Mouse (Mus musculus) T-helper 2 cell (primary cell): ENCODE measurements at regions not wholly inside any gene's neighbourhood (a gene's known extent, or its start where the extent isn't known, plus 50 kb on each side); places are given as distances from the start of the nearest gene placed in this dataset.

Source experiments
- in situ Hi-C: fragments of 300-600 bp; cut with MboI, MseI; formaldehyde crosslinking; loops from one replicate; pipeline ENCODE4 v1.15.1; 2025; ENCODE audit warnings: high pct_unique_total_duplicates

DNA sequence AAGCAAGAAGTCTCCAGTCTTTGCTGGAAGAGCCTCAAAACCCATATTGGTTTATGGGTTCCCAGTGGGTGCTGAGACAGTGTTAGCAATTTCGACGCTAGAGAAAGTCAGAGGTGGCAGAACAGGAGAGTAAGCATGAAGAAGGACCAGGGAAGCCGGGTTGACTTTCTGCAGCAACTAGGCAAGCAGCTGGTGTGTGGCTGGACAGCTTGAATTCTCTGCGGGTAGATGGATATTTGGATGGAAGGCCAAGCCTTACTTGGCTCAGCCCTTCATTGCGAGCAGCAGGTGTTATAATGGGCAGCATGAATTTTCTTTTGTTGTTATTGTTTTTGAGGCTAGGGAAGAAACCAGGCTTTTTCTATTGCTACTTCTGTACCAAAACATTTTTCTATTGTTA lies 362.7 kb upstream of the Satb1 start:
- in situ Hi-C loops: no loop called here

DNA sequence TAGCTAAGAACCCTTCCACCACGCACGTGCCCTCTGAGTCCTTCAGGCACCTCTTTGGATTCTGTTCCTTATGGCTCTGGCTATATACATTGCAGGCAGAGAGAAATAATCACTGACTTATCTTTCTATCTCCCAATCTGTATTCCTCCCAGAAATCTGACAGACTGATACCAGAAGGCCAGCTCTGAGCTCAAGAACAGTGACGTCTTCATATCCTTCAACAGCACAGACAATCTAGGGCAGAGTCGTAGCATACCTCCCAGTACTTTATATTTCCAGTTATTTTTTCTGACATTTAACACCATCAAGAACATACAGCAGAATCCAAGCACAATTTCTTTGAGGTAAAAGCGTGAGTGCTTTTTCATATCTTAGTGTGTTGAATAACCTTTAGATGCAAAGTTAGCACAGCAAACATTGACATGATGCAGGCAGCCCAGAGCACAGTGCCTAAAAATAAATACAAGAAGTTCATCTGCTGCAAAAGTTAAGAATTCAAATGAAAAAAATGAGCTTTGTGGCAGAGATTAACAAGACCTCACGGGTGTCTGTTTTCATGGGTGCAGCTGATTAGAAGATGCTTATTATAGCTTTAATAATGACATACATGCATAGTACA lies 358.1 kb upstream of the Satb1 start:
- in situ Hi-C loops: no loop called here

DNA sequence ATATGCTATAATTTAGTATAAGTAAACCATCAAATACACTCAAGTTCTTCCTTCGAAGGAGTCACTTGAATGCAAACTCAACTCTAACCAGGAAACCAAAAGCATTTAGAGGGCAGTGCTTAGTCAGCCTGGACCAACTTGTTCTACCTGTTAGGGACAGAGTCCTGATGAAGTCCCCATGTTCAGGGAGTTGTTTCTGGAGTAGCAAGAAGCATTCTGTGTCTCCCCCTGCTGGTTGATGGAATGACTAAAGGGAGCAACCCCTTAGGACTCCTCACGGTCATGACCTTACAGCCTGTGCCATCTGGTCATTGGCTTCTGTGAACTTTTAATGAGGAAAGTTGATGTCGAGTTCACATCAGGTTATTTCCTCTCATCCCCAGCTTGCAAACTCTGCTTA lies 349.6 kb upstream of the Satb1 start:
- in situ Hi-C loops: no loop called here

DNA sequence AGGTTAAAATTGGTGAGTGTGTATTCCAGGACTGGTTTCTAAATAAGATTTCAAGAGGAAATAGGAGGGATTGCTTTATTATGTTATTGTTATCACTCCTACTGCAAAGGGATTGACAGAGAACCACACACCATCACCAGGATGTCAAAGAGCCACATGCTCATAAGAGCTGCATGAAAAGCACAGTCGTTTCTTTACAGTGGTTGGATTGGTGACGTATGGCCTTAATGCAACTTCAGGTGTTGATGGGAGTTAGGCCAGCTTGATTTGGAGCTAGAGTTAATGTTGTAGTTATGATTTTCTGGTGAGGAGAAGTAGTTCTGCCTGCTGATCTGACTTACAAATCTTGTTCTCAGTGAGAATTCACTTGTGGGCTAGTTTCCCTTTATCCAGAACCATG lies 344.9 kb upstream of the Satb1 start:
- in situ Hi-C loops: no loop called here

DNA sequence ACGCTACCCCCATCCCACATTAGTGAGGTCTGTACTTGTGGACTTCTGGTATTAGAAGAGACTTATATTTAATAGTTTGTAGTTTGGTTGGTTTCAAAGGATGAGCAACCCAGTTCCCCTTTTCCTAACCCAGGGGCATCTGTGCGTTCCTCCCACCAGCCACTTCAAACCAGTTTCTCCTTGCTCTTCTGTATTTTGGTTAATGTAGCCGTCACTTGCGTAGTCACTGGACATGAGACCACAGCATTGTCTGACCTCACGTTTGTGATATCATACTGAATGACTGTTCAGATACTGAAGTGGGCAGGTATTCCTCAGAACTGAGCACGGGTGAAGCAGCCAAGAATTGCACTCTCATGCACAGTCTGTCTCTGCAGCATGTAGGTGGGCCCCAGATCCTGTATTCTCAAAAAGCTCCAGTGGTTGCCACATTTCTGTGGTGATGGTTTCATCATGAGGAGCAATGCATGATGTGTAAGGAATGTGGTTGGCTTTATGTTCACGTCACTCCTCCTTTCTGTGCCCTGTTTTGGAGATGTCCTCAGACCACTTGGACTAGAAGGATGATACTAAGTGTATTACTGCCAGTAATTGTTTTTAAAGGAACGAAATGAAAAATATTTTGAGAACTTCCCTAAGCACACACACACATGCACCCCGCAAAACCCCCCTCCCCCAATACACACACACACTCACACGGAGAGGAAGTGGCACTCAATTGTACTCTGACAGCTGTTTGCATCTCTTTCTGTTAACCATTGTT lies 335.2 kb upstream of the Satb1 start:
- in situ Hi-C loops: loop anchor here (25.0 kb wide), 1 partner anchor 294 kb away; no protein-coding TSS in a partner anchor

DNA sequence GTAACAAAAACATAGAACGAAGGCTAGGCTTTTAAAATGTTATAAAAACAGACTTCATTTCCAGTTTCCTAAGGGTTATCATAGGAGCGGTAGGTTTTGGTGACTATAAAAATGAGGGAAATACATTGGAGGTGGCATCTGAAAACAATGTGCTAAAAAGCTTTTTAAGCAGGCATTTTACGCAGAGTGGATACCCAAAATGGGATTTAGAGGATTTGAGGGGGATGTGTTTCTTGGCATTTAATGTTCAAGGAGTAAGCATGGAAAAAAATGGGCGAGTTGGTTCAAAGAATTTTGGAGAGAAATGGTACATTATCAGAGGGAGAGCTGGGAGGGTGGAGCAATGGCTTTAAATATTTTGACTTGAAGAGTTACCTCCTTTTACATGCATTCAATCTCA lies 334.6 kb upstream of the Satb1 start:
- in situ Hi-C loops: loop anchor here (25.0 kb wide), 1 partner anchor 295 kb away; no protein-coding TSS in a partner anchor

DNA sequence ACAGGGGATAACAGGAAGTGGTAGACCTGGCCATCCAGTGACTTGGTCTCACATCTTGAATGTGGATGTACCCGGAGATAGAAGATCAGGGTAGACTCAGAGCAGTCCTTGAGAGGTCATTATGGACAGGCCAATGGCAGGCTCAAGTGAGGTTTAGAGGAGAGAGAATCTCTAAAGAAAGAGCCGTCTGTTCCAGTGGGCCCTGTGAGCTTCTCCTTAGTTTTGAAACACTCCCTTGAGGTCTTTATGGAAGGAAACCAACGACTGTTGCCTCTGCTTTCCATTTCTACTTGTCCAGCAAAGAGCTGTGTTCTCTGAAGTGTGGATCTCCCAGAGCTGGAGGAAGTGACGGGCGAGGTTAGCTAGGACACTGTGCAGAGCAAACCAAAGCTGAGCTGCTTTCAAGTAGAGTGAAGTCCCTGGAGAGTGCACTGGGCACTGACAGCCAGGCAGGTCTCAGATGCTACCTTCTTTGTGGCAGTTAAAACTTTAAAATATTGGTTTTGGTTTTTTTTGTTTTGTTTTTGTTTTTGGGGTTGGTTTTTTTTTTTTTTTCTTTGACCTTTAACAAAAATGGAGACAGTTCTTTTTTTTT lies 332.9 kb upstream of the Satb1 start:
- in situ Hi-C loops: loop anchor here (25.0 kb wide), 1 partner anchor 296 kb away; no protein-coding TSS in a partner anchor

DNA sequence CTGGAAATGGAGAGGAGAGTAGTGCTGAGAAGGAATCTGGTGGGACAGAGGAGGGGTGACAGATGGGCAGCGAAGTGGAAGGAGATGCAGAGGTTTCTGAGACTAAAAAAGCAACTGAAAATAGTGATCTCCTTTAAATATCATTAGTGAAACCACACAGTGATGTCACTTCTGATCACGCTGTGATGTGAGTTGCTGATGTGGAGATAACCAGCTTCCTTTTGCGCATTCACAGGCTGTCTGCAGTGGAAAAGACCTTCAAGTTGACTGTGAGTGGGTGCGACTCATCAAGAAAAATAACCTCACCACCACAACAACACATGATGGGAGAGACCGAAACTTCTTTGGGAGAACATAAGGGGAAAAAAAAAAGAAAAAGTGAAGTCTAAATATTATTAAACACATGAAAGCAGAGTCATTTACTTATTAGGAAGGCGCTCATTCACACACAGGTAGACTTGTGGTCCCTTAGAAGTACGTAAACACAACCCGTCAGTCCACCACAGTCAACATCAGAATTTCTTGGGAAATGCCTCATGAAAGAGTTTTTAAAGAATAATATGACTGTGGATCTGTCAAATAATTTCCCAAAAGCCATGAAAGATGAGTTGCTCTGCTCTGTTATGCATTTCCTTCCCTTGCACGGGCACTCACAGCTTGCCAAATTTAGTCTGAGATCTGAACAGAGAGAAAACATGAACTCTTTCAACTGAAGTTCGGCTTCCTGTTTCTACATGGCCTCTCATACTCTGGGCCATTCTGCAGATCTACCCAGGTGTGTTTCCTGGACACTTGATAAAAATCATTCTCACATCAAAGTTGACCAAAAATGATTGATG lies 329.7 kb upstream of the Satb1 start:
- in situ Hi-C loops: loop anchor here (25.0 kb wide), 1 partner anchor 300 kb away; no protein-coding TSS in a partner anchor

DNA sequence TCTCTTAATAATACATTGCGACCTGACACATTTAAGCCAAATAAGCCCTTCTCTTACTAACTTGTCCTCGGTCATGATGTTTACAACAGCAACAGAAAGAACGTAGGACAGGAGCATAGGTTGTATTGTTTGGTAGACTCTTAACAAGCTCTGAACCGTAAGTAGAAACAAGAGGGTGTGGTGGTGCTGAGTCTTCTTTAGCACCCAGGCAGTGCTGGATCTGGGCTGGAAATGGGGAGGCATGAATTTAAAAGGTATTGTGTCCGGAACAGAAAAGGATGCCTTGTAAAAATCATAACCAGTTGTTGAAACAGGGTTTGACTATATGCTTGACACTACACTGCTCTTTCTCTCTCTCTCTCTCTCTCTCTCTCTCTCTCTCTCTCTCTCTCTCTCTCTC lies 317.4 kb upstream of the Satb1 start:
- in situ Hi-C loops: loop anchor here (5.0 to 25.0 kb wide), 3 partner anchors 78 to 313 kb away; no protein-coding TSS in a partner anchor

DNA sequence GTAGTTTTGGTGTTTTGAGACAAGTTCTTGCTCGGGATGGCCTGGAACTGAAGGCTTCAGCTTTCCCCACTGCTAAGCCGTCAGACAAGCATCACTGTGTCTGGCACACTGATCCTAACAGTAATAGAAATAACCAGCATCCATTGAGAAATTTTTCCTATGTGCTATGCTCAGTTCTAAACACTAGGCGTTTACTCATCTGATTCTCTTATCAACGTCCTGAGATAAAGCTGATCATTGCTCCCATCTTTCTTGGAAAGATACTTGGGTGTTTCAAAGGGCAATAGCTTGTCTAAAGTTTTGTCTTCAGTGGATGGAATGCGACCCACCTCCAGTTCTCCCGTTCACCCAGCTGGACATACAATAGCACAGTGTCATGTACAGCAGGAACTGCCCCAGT lies 316.7 kb upstream of the Satb1 start:
- in situ Hi-C loops: loop anchor here (5.0 to 25.0 kb wide), 4 partner anchors 78 to 1437 kb away; no protein-coding TSS in a partner anchor

DNA sequence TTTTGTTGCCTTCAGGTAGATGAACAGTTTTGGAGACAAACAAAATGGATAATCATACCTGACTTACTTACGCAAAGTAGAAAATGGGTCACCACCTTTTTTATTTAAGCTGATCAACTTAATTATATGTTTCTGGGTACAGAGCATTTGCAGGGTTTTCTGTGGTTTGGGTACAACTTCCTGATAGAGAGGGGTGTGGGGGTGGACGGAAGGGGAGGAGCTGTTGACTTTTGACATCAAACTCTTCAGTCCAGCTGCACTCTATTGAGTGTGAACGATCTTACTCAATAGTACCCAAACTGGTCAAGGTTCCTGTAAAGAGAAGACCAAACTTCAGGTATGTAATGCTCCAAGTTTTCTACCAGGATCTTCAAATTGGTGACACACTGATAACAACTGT lies 316.0 kb upstream of the Satb1 start:
- in situ Hi-C loops: loop anchor here (25.0 kb wide), 1 partner anchor 1438 kb away; no protein-coding TSS in a partner anchor

DNA sequence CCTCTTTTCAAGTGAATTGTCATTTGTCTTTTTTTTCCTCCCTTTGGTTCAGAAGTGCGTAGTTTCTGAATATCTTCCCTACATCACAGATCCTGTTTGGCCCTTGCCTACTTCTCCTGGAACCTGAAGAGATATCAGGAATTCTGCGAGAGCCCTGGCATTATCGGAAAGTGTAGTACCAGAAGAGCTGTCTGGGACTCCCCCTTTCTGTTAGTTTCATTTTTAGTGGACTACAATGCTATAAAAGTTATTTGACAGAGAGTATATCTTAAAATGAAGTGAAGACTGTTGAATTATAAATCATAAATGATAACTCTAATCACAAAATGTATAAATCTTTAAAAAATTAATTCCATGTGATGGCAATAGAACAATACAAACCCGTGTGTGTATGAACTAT lies 270.8 kb upstream of the Satb1 start:
- in situ Hi-C loops: no loop called here

DNA sequence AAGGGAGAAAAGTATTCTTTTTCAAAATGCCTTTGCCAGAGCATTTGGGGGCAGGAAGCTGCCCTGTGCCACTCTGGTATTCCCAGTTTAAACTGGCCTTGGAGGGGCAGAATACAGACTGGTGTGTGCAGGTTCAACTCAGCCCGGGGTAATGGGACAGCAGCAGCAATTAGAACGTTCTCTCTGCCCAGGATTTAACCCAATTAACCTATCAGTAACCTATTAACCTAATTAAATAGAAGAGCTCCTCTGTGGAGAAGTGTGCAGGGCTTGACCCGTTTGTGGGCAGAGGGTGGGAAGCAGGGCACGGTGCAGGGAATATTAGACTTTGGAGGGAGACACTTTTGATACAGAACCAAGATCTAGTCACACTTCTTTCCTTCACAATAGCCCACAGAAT lies 252.7 kb upstream of the Satb1 start:
- in situ Hi-C loops: no loop called here

DNA sequence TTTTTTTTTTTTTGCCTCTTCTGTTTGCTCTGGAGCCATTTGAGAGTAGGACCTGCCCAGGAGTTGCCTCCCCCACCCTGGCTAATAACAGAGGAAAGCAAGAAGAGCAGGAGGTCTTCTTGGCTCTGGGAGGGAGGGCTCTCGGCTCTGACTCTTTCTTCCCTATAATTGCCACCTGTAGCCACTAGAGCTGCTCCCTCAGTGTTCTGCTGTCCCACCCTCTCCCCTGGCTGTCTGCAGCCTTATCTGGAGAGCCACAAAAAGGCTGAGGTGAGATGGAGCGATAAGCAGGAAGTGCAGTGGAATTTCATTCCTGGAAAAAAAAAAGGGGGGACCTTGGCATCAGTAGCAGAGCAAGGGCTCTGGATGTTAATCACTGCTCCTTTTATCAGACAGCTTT lies 251.4 kb upstream of the Satb1 start:
- in situ Hi-C loops: no loop called here

DNA sequence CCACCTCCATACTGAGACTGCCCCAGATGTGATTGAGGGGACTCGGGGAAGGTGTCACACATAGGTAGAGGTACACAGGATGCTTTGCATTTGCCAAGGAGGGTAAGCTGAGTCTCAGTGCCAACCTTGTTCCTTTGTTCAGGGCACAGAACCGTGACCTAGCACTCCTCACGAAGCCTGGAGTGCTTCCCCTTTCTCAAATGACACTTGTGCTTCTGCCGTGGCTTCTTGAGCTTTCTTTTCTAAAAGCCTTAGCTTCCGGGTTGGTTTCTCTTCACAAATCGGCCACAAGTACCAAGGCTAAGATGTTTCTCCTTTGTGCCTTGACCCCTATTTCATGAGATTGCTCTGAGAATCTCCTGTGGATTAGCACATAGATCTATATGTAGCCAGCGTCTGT lies 246.2 kb upstream of the Satb1 start:
- in situ Hi-C loops: no loop called here

DNA sequence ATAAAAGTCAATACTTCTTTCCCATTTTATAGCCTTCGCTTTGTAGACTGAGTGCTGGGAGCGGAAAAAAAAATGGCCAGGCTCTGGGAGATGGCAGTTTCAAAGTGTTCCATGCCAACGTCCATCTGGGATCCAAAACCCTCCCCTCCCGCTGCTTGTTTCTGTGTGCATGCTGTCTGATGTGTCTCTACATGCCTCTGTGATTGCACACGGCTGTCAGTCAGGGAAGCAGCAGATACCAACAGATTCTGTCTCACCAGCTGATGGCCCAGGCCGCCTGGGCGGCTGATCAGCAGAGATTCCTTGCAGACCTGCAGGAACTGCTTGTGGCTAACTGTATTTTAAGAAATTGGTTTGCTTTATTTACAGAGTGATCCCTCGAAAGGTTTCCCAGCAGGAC lies 245.4 kb upstream of the Satb1 start:
- in situ Hi-C loops: no loop called here

DNA sequence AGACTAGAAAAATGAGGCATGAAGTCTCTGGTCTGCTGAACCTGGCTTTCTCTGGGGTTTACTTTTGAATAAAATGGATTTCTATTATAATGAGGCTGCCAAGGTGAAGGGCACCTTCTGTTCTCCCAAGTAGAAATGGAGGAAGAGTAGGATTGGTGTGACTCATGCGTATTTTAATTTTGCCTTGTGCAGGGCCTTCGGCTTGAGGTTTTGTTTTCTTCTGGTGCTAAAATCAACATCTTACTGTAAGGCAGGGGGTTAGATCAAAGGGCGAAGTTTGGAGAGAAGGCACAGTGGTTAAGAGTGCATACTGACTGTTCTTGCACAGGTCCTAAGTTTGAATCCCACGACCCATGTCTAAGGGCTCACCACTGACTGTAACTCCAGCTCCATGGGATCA lies 244.9 kb upstream of the Satb1 start:
- in situ Hi-C loops: no loop called here

DNA sequence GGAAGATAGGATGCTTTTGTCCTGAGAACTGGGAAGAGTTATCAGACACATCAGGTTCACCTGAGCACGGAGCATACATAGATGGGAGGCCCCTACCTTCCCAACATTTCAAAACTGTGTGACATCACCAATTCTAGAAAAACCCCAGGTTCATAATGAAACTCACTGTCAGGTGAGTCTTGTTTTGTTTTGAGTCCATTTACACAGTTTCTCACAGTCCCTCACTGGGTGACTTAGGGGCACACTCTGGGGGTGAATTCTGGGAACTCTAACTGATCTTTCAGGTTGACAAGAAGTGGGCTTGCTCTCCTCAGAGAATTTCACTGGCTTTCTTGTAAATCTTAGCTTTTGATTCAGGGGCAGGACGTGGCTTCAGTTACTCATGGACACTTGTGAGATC lies 243.7 kb upstream of the Satb1 start:
- in situ Hi-C loops: no loop called here

DNA sequence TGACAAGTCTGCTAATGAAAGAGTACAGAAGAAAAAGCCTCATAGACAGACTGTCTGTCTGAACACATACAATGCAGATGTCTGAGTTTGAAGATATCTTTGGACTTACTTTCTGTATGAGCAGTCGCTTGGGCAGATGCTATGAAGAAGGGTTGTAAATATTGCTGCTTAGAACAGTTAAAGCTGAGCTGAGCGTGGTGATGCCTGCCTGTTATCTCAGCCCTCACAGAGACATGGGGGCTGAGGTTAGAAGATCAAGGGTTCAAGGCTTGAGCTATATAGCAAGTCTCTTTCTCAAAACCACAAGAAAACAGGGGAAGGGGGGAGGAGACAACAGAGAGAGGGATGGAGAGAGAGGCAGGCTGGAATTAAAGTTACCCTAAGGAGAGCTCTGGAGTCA lies 234.6 kb upstream of the Satb1 start:
- in situ Hi-C loops: loop anchor here (10.0 kb wide), 1 partner anchor 273 kb away; no protein-coding TSS in a partner anchor

DNA sequence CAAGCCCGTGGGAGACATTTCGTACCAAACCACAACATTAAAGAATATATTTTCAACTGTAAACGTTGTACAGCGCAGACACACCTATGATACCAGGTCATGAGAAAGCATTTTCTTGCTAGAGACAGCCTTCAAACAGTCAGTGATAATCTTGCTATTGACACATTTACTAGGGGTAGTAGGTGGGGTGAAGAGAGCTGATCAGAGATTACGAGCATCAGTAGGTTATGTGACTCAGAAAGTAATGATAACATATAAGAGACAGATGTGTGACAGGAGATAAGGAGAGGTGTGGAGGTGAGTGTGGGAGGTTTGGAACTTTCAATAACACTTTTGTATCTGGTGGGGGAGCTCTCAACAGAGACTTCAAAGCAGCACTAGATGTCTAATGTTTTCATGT lies 231.5 kb upstream of the Satb1 start:
- in situ Hi-C loops: loop anchor here (10.0 kb wide), 1 partner anchor 270 kb away; no protein-coding TSS in a partner anchor

DNA sequence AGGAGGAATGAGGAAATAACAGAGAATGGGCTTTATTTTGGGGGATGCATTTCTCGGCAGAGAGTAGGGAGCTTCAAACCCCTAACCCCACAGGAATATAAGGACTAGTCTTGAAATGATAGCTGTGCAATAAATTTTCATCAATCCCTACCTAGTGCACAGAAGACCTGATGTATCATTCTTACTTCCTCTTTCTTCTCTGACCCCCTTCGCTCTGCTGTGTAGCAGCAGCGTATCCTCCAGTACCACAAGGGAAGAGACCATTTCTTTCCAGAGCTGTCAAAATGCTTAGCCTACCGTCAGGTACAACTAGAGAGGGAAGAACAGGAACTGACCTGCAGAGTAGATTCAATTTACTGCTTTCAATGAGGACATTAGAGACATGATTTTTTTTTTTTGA lies 230.0 kb upstream of the Satb1 start:
- in situ Hi-C loops: loop anchor here (10.0 kb wide), 1 partner anchor 268 kb away; no protein-coding TSS in a partner anchor
